Mouse (Mus musculus) neutrophil, adult 5-6 weeks (primary cell): ENCODE measurements around the gene Gm10271. TPM values are rescaled to one million over a fixed set of nuclear protein-coding genes. Genes with fewer than 3 reads are reported as not detected.
A peak's percentile ranks its signal among the peaks of the same experiment; 100 is the strongest.

Source experiments
- ATAC-seq: fragments of 151-379, 151-347 bp; 2 replicates; pipeline ENCODE4 v1.8.0; 2017; ENCODE audit warnings: mild to moderate bottlenecking, moderate TSS enrichment; ENCODE audit not compliant: insufficient number of reproducible peaks, poor library complexity, low FRiP score, severe bottlenecking; ENCODE audit errors: extremely low read depth
- total RNA-seq: library from RNA; stranded (forward); fragments of 200-1000 nt; gene quantifications from 2 replicates; pipeline ENCODE4 v1.2.3, GENCODE M21; 2017

The Gm10271 gene
- total RNA-seq, 1 experiment from 2014 or later: not detected

DNA sequence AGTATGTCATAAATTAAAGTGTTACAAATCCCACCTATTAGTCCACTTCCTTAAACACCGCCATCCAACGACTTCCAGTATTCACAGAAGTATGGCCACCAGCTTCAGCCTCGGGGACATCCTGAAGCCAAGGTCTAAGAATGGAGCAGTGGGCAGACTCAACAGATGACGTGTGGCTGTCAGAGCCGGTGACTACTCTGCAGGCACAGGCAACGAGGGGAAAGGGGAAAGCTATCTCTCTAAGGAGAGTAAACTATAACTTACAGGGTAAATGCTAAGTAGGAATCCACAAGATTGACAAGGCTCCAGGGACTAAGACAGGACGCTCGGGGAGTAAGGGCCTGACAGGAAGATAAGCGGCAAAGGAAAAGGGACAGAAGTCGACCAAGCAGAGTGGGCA is 27.5 kb downstream of the Gm10271 start:
- no peak for ATAC-seq

DNA sequence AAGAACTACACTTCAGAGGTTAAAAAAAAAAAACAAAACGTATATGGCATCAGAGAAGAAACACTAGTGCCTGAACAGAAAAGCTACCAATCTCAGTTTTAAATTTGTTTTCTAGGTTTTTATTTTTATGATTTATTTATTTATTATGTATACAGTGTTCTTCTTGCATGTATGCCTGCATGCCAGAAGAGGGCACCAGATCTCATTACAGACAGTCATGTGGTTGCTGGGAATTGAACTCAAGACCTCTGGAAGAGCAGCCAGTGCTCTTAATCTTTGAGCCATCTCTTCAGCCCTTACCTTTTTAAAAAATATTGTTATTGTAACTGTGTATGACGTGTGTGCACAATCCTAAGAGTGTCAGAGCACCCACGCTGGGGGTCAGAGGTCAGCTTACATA is 28.3 kb downstream of the Gm10271 start:
- ATAC-seq: no peak

DNA sequence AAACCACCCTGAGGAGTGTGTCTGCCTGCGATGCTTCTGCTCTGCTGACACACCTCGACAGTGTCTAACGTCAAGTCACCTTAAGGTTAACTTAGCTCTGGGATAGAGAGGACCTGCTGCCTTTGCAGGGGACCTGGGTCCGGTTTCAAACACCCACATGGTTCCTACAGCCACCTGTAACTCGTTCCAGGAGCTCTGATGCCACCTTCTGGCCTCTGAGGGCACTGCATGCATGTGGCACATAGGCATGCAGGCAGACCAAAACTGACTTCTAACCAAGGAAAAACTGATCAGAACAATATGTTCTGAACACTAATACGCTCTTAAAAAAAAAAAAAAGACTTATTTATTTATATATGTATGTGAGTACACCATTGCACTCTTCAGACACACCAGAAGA is 29.4 kb downstream of the Gm10271 start:
- no peak for ATAC-seq

GRCm38 (mm10) chr10:116935028-116935427 is 37.4 kb downstream of the Gm10271 start:
- no peak for ATAC-seq

DNA sequence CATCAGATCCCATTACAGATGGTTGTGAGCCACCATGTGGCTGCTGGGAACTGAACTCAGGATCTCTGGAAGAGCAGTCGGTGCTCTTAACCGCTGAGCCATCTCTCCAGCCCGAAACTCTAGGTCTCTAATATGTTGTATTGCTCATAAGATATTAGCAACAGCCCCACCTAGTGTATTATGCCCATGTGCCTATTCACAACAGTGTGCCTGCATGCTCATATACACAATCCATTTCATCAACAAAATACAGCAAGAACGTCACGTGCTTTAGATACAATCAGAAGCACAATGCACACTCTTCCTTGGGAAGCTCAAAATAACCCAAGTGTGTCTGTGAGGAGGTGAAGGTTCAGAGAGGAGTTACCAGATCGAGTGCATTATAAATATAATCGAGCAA is 38.6 kb downstream of the Gm10271 start:
- ATAC-seq: no peak

DNA sequence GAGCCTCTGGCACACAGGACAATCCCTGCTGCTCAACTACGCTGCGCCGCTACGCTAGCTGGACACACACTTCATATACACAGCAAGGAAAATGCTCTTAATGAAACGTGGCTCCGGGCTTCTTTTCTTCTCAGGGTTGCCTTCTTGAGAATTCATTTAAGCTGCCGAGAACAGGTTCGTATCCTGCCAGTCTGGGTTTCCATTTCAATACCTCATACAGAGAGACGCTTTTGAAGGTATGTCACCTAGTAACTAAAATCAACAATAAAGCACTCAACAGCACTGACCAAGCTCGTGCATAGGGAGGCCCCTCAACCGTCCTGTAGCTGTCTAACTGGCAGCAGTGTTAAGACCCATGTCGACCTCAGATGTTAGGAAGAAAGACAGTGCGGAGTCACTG is 40.0 kb downstream of the Gm10271 start:
- ATAC-seq: no peak

DNA sequence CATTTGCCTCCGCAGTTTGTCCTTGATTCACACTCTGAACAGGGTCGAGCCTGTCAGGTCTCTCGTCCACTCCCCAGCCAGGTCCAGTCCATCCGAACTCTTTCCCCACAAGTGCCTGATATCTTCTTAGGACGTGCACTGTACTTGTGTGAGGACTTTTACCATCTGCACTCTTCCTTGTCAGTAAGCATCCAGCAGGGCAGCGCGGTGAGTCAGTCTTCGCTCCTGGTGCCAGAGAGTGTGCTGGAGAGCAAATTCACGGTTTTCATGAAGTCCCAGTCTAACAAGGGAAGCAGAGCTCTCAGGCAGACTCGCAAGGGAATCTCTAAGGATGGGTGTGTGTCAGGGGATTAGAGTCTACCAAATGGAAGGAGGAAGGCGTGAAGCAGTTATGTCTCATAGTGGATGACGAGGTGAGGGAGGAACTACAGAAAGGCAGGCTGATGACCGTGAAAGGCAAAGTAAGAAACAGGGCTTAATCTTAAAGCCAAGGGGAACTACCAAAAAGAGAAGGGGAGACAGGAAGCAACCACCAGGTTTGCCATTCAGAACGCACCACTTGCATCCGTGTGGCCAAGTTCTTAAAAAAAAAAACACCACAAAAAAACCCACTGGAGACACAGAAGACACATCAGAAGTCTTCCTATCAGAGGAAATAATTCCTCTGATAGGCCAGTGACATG is 40.8 kb downstream of the Gm10271 start:
- ATAC-seq: peak; percentile 37; the same call in 1 of the 2 replicates

DNA sequence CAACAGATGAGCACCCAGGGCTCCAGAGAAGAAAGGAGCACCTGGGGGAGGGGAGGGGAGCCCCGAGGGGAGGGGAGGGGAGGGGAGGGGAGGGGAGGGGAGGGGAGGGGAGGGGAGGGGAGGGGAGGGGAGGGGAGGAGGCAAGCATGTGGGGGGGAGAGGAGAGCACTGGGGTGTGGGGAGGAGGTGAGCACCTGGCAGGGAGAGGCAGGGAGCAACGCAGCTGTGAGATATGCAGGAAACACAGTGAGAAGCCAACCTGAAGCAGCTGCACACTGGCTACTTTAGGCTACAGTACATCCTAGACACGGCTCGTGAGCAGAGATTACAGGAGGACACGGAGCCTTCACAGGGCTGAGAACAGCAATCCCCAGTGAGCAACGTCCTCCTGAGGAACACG is 41.5 kb downstream of the Gm10271 start:
- ATAC-seq: peak; percentile 24; the same call in 1 of the 2 replicates

- ATAC-seq: peak; percentile 73
Observed at GRCm38 (mm10) chr10:116930506-116930905, 41.9 kb downstream of the Gm10271 start.

- no peak for ATAC-seq
Observed at GRCm38 (mm10) chr10:116928826-116929225, 43.6 kb downstream of the Gm10271 start.

GRCm38 (mm10) chr10:116926428-116927113 is 45.8 kb downstream of the Gm10271 start:
- no peak for ATAC-seq

- ATAC-seq: no peak
Observed at GRCm38 (mm10) chr10:116923651-116924495, 48.5 kb downstream of the Gm10271 start.

- ATAC-seq: no peak
Observed at GRCm38 (mm10) chr10:116922161-116922560, 50.2 kb downstream of the Gm10271 start.

DNA sequence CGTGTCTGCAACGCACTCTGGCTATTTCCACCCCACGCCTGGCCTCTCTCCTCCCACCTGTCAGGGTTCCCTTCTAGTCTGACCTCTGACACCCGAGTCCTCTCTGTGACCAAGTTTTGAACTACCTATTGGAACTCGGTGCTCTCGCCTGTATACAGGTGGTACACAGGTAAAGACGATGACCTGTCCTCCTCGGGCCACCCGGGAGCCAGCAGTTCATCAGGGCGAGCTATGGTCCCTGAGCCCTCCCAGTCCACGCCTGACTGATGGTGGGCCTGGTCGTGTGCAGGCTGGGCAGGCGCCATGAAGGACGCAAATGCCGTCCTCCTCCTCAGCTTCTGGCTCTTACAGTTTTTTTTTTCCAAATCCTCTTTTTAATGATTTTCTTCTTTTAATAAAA is 51.0 kb downstream of the Gm10271 start:
- no peak for ATAC-seq

GRCm38 (mm10) chr10:116920641-116921040 is 51.8 kb downstream of the Gm10271 start:
- no peak for ATAC-seq

DNA sequence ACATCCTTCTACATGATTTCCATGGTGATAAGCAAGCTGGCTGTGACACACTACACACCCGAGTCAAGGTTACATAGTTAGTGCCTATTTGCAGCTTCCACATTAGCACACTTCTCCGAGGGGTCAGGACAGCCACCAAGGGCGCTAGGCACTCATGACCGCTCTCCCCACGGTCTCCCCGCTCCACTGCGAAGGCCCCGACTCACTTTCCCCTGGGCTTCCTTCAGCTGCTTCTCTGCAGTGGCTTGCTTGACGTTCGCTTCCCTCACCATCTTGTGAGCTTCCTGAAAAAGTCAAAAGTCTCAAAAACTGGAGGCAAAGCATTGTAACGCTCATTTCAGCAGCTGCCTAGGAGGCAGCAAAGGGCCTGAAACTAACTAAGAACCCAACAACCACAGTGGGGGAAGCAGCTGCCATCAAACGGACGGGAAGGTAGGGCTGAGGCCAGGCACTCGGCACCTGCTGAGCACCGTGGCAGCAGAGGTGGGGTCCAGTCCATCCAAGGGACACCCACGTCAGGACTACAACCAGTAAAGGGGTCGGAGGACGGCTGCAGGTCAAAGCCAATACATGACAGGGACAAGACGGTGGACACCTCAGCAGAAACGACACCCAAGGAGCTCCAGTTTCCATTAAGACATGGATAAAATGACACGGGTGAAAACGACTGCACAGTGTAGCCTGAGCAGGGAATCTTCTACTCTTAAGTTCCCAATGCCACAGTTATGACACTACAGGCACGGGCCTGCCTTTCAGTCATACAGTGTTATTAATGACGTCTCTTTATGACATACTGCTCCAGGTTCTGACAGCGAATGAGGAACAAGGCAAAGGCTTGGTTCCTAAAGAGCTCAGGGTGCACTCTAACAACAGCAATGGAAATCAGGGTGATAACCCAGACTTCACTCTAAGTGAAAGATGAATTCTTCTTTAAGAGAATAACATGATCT is 52.8 kb downstream of the Gm10271 start:
- no peak for ATAC-seq

GRCm38 (mm10) chr10:116916581-116916980 is 55.8 kb downstream of the Gm10271 start:
- ATAC-seq: no peak

GRCm38 (mm10) chr10:116915286-116915685 is 57.1 kb downstream of the Gm10271 start:
- ATAC-seq: no peak

DNA sequence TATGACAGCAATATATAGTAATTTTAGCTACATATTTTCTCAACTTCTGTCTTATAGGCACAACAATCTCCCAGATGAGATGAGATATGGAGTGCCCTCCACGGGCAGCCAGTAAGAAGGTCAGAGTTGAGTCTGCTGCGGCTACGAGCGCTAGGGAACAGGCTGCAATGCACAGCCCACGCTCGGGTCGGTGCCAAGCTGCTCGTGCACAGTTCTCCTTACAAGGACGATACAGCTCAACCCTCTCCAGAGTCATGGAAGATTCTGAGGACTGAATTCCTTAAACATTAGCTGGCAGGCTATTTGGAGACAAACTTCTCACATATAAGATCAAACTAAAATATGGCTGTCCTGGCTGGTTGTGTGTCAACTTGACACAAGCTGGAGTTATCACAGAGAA is 57.8 kb downstream of the Gm10271 start:
- no peak for ATAC-seq
